Comparison of ENCODE assay signal across 8 mouse cellular contexts in the genomic region with DNA sequence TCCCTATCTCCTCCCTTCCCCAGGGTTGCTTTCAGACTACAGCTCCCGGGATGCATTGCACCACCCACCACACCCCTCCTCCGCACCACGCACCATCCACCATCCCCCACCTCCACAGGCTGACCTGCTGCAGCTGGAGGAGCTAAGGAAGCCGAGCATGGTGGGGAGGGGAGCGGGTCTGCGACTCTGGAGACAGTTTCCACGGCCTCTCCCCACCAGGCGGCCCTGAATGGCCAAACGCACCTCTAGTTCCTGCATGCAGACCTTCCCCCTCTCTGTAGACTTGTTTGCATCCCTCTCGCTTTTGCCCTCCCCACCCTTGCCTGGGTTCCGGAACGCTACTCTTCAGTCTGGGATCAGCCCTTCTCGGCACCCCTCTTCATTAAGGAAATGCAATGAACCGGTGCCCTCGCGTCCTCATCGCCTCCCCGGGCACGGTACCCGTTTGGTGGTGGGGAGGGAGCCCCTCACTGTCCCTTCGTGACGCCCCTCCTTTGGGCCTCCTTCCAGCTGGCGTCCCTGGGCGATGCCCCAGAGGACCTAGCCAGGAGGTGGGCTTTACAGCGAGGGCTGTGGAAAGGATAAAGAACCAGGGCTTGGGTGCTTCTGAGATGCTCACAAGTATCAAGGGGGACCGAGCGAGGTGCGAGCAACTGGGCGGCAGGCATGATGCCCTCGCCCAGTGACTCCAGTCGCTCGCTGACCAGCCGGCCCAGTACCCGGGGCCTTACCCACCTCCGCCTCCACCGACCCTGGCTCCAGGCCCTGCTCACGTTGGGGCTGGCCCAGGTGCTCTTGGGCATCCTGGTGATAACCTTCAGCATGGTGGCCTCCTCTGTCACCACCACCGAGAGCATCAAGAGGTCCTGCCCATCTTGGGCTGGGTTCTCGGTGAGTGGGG. TPM values are rescaled to one million over a fixed set of nuclear protein-coding genes. Genes with fewer than 3 reads are reported as not detected.
A peak's percentile ranks its signal among the peaks of the same experiment; 100 is the strongest.
DNase-seq lines count a peak whose midpoint lies in the region; ATAC-seq and TF ChIP-seq lines count a peak whose summit lies in the region.

Gene Fam189b (plus strand): TSS at position 86 of the 901 bp plus-strand sequence.

- peak within 1 kb of the TSS; percentile 89 for H3K27ac ChIP-seq in forebrain, embryonic 14.5 days (ENCODE audit: low read depth, low read length)
- H3K27ac ChIP-seq in heart, postnatal 0 days (ENCODE audit: low read depth) = peak within 1 kb of the TSS; percentile 16; the same call in 1 of the 2 replicates
- peak within 1 kb of the TSS; percentile 69 for H3K27ac ChIP-seq in liver, embryonic 13.5 days

- TF ChIP-seq EP300 in heart, postnatal 0 days (IDR thresholded peaks at IDR 0.05; ENCODE audit: low read depth) = no peak

- ATAC-seq in forebrain, embryonic 14.5 days = peak; percentile 95
- ATAC-seq in heart, postnatal 0 days (ENCODE audit: insufficient read depth, low read depth) = peak; percentile 95
- peak; percentile 91 for ATAC-seq in liver, embryonic 13.5 days (ENCODE audit: low read depth)

- H3K4me2 ChIP-seq in forebrain, embryonic 14.5 days (ENCODE audit: low read length) = peak within 1 kb of the TSS; percentile 91
- H3K4me2 ChIP-seq in heart, postnatal 0 days (ENCODE audit: low read depth, low read length) = peak within 1 kb of the TSS; percentile 96
- peak within 1 kb of the TSS; percentile 86 for H3K4me2 ChIP-seq in liver, embryonic 13.5 days

- H3K4me3 ChIP-seq in E14TG2a.4 (replicated peaks; ENCODE audit: low read length) = peak within 1 kb of the TSS; percentile 85
- H3K4me3 ChIP-seq in forebrain, embryonic 14.5 days (ENCODE audit: low read depth, low read length) = peak within 1 kb of the TSS; percentile 58
- peak within 1 kb of the TSS; percentile 56 for H3K4me3 ChIP-seq in heart, postnatal 0 days (ENCODE audit: low read depth, low read length)
- H3K4me3 ChIP-seq in liver, embryonic 13.5 days (replicated peaks) = peak within 1 kb of the TSS; percentile 61

- TF ChIP-seq CTCF in E14TG2a.4 (conservative IDR thresholded peaks at IDR 0.05; ENCODE audit: low read length) = no peak
- no peak for TF ChIP-seq CTCF in heart, postnatal 0 days (IDR thresholded peaks at IDR 0.05; ENCODE audit: low read depth)

- peaks cover 45% of the 10 kb centered on the region for H3K36me3 ChIP-seq in E14TG2a.4 (ENCODE audit: insufficient read depth, low read length)
- peaks cover 40% of the 10 kb centered on the region for H3K36me3 ChIP-seq in forebrain, embryonic 14.5 days (ENCODE audit: control insufficient read depth, insufficient read depth, low read length)
- peaks cover 32% of the 10 kb centered on the region for H3K36me3 ChIP-seq in heart, postnatal 0 days (replicated peaks; ENCODE audit: control insufficient read depth, insufficient read depth, low read length)
- peaks cover 39% of the 10 kb centered on the region for H3K36me3 ChIP-seq in liver, embryonic 13.5 days

- H3K9ac ChIP-seq in forebrain, embryonic 14.5 days (ENCODE audit: low read length) = peak within 1 kb of the TSS; percentile 89
- H3K9ac ChIP-seq in heart, postnatal 0 days (replicated peaks; ENCODE audit: low read depth, low read length) = peak within 1 kb of the TSS; percentile 59
- peak within 1 kb of the TSS; percentile 74 for H3K9ac ChIP-seq in liver, embryonic 13.5 days

- H3K4me1 ChIP-seq in E14TG2a.4 (replicated peaks; ENCODE audit: low read depth, low read length) = peaks cover 87% of the 10 kb centered on the region
- peaks cover 10% of the 10 kb centered on the region for H3K4me1 ChIP-seq in forebrain, embryonic 14.5 days (ENCODE audit: control insufficient read depth, insufficient read depth, low read length)
- peaks cover 12% of the 10 kb centered on the region for H3K4me1 ChIP-seq in heart, postnatal 0 days (ENCODE audit: control insufficient read depth, insufficient read depth)
- H3K4me1 ChIP-seq in liver, embryonic 13.5 days (replicated peaks) = peaks cover 64% of the 10 kb centered on the region

- H3K27me3 ChIP-seq in E14TG2a.4 (ENCODE audit: insufficient read depth, low read length) = peaks cover 39% of the 10 kb centered on the region
- H3K27me3 ChIP-seq in forebrain, embryonic 14.5 days (replicated peaks; ENCODE audit: control insufficient read depth, insufficient read depth, low read length) = no peaks in the 10 kb centered on the region
- H3K27me3 ChIP-seq in heart, postnatal 0 days (ENCODE audit: control insufficient read depth, insufficient read depth, low read length) = no peaks in the 10 kb centered on the region
- H3K27me3 ChIP-seq in liver, embryonic 13.5 days = peaks cover 9% of the 10 kb centered on the region

- DNase-seq in cerebellum, adult 11-12 months = peak; percentile 92
- DNase-seq in forebrain, embryonic 14.5 days (ENCODE audit: low spot score) = peak; percentile 93
- DNase-seq in heart, postnatal 0 days (ENCODE audit: low spot score) = peak; percentile 84
- DNase-seq in kidney, postnatal 36 days = peak; percentile 85 to 90
- peak; percentile 72 for DNase-seq in liver, embryonic 13.5 days
- DNase-seq in neural tube, embryonic 10.5 days (ENCODE audit: extremely low spot score, low spot score) = peak; percentile 83
- DNase-seq in testis, postnatal 10 days (ENCODE audit: low spot score) = peak; percentile 90

- no peaks in the 10 kb centered on the region for H3K9me3 ChIP-seq in E14TG2a.4 (ENCODE audit: low read length)
- no peaks in the 10 kb centered on the region for H3K9me3 ChIP-seq in forebrain, embryonic 14.5 days (replicated peaks; ENCODE audit: control insufficient read depth, low read length)
- H3K9me3 ChIP-seq in heart, postnatal 0 days (replicated peaks; ENCODE audit: control insufficient read depth, low read length) = no peaks in the 10 kb centered on the region
- H3K9me3 ChIP-seq in liver, embryonic 13.5 days (replicated peaks) = no peaks in the 10 kb centered on the region

- 4% methylated on average over 38 of the region's 39 CpGs for WGBS in forebrain, embryonic 14.5 days
- 5% methylated on average over 39 of the region's 39 CpGs for WGBS in heart, postnatal 0 days
- 18% methylated on average over 39 of the region's 39 CpGs for WGBS in liver, embryonic 13.5 days (ENCODE audit: insufficient replicate concordance)

RNA-seq across cellular contexts. Expression of gene Fam189b, which starts in this region (rescaled TPM):
- 14.7 and 21.7 TPM in 2 replicates for polyA plus RNA-seq in forebrain, embryonic 14.5 days (2014; fragmentation: Nextera tagmentation; extraction: Ambion mirVana)
- 2.1 and 2.2 TPM in 2 replicates for total RNA-seq in heart, postnatal 0 days (2014; rRNA removed; ENCODE audit: low replicate concordance)
- polyA plus RNA-seq in heart, postnatal 0 days (2015; fragmentation: Nextera tagmentation; extraction: Ambion mirVana) = 5.6 and 5.7 TPM in 2 replicates
- polyA plus RNA-seq in liver, embryonic 13.5 days (2015; fragmentation: Nextera tagmentation; extraction: Ambion mirVana) = 2.8 and 3.9 TPM in 2 replicates

Comparison
In these comparisons a context has a peak if more than half of its experiments do, and no peak if none do; other contexts are left out.
1. Peak in every context shown above with its lines: DNase-seq, ATAC-seq, H3K4me3 ChIP-seq and H3K27ac ChIP-seq.
2. H3K27ac ChIP-seq: peak in every context shown above with its lines; median percentile 89 in forebrain, embryonic 14.5 days; 69 in liver, embryonic 13.5 days; 16 in heart, postnatal 0 days.